In genomic region chr4:36490255-36490654, GRCm38 (mm10) we compare ENCODE assay signal across 19 mouse cellular contexts.
DNase-seq lines count a peak whose midpoint lies in the region; ATAC-seq and TF ChIP-seq lines count a peak whose summit lies in the region.
"Had no signal": no experiment of that assay in that cellular context is flagged by ENCODE, and none has a peak within 500 bp of the region (broad histone marks: within the 10 kb centered on the region; RNA-seq: fewer than 3 reads in every experiment).

No protein-coding gene starts in this region.

- ATAC-seq in embryonic facial prominence, embryonic 14.5 days (ENCODE audit: low read depth) = no peak
- no peak for ATAC-seq in intestine, postnatal 0 days
- no peak for ATAC-seq in intestine, embryonic 16.5 days
- no peak for ATAC-seq in midbrain, embryonic 14.5 days (ENCODE audit: low FRiP score, low TSS enrichment)
- ATAC-seq in midbrain, embryonic 15.5 days (replicated peaks) = no peak
- ATAC-seq in activated CD4-positive, CD25-positive, alpha-beta regulatory T cell, adult 4 months = no peak
- ATAC-seq: forebrain, embryonic 15.5 days; hindbrain, embryonic 16.5 days; Patski had no signal

- no peak overlapping the region for H3K4me3 ChIP-seq in embryonic facial prominence, embryonic 14.5 days (ENCODE audit: low read depth, low read length)
- H3K4me3 ChIP-seq in embryonic facial prominence, embryonic 10.5 days = no peak overlapping the region
- H3K4me3 ChIP-seq in intestine, postnatal 0 days (ENCODE audit: low read depth, low read length) = no peak overlapping the region
- H3K4me3 ChIP-seq in intestine, embryonic 16.5 days (ENCODE audit: low read length) = no peak overlapping the region
- no peak overlapping the region for H3K4me3 ChIP-seq in midbrain, embryonic 14.5 days (replicated peaks; ENCODE audit: low read depth, low read length)
- H3K4me3 ChIP-seq in midbrain, embryonic 15.5 days = no peak overlapping the region
- H3K4me3 ChIP-seq: forebrain, embryonic 15.5 days; heart, embryonic 13.5 days; hindbrain, embryonic 12.5 days had no signal

- 75% methylated on average over 1 of the region's 1 CpGs for WGBS in embryonic facial prominence, embryonic 14.5 days
- WGBS in embryonic facial prominence, embryonic 10.5 days = 83% methylated on average over 1 of the region's 1 CpGs
- 52% methylated on average over 1 of the region's 1 CpGs for WGBS in intestine, postnatal 0 days
- 68% methylated on average over 1 of the region's 1 CpGs for WGBS in intestine, embryonic 16.5 days
- WGBS in midbrain, embryonic 14.5 days = 82% methylated on average over 1 of the region's 1 CpGs
- 86% methylated on average over 1 of the region's 1 CpGs for WGBS in midbrain, embryonic 15.5 days

- H3K9me3 ChIP-seq in embryonic facial prominence, embryonic 14.5 days (ENCODE audit: control insufficient read depth, low read length) = no peaks in the 10 kb centered on the region
- H3K9me3 ChIP-seq in embryonic facial prominence, embryonic 10.5 days = no peaks in the 10 kb centered on the region
- H3K9me3 ChIP-seq in intestine, postnatal 0 days (ENCODE audit: control insufficient read depth) = no peaks in the 10 kb centered on the region
- no peaks in the 10 kb centered on the region for H3K9me3 ChIP-seq in intestine, embryonic 16.5 days (ENCODE audit: control insufficient read depth, low read length)
- H3K9me3 ChIP-seq in midbrain, embryonic 14.5 days (ENCODE audit: control insufficient read depth, low read length) = no peaks in the 10 kb centered on the region
- H3K9me3 ChIP-seq in midbrain, embryonic 15.5 days = no peaks in the 10 kb centered on the region
- H3K9me3 ChIP-seq: forebrain, embryonic 15.5 days; heart, embryonic 13.5 days; hindbrain, embryonic 12.5 days had no signal

- no peak overlapping the region for H3K4me2 ChIP-seq in embryonic facial prominence, embryonic 14.5 days (ENCODE audit: low read depth, low read length)
- H3K4me2 ChIP-seq in intestine, postnatal 0 days (replicated peaks; ENCODE audit: low read depth) = no peak overlapping the region
- no peak overlapping the region for H3K4me2 ChIP-seq in intestine, embryonic 16.5 days (ENCODE audit: low read depth, low read length)
- no peak overlapping the region for H3K4me2 ChIP-seq in midbrain, embryonic 14.5 days (ENCODE audit: low read length)
- no peak overlapping the region for H3K4me2 ChIP-seq in midbrain, embryonic 15.5 days
- H3K4me2 ChIP-seq: forebrain, embryonic 15.5 days; heart, embryonic 13.5 days; hindbrain, embryonic 12.5 days had no signal

- no peak overlapping the region for H3K27ac ChIP-seq in embryonic facial prominence, embryonic 14.5 days (replicated peaks; ENCODE audit: low read depth, low read length)
- H3K27ac ChIP-seq in embryonic facial prominence, embryonic 10.5 days (replicated peaks) = no peak overlapping the region
- no peak overlapping the region for H3K27ac ChIP-seq in intestine, postnatal 0 days (ENCODE audit: low read depth, low read length)
- no peak overlapping the region for H3K27ac ChIP-seq in intestine, embryonic 16.5 days (ENCODE audit: low read length)
- H3K27ac ChIP-seq in midbrain, embryonic 14.5 days (replicated peaks; ENCODE audit: low read depth, low read length) = no peak overlapping the region
- H3K27ac ChIP-seq in midbrain, embryonic 15.5 days = no peak overlapping the region
- H3K27ac ChIP-seq: forebrain, embryonic 15.5 days; heart, embryonic 13.5 days; hindbrain, embryonic 12.5 days had no signal

- H3K9ac ChIP-seq in embryonic facial prominence, embryonic 14.5 days (ENCODE audit: low read depth, low read length) = no peak overlapping the region
- H3K9ac ChIP-seq in intestine, postnatal 0 days (ENCODE audit: low read depth, low read length) = no peak overlapping the region
- no peak overlapping the region for H3K9ac ChIP-seq in intestine, embryonic 16.5 days (ENCODE audit: low read depth, low read length)
- H3K9ac ChIP-seq in midbrain, embryonic 14.5 days (replicated peaks; ENCODE audit: low read length) = no peak overlapping the region
- no peak overlapping the region for H3K9ac ChIP-seq in midbrain, embryonic 15.5 days
- H3K9ac ChIP-seq: forebrain, embryonic 15.5 days; heart, embryonic 13.5 days; hindbrain, embryonic 12.5 days had no signal

- peak; percentile 41 for TF ChIP-seq CTCF in intestine, postnatal 0 days (IDR thresholded peaks at IDR 0.05; ENCODE audit: low read depth)

- no peaks in the 10 kb centered on the region for H3K27me3 ChIP-seq in embryonic facial prominence, embryonic 14.5 days (replicated peaks; ENCODE audit: control insufficient read depth, insufficient read depth, low read length)
- no peaks in the 10 kb centered on the region for H3K27me3 ChIP-seq in embryonic facial prominence, embryonic 10.5 days (replicated peaks; ENCODE audit: low read depth, poor library complexity, severe bottlenecking)
- H3K27me3 ChIP-seq in intestine, postnatal 0 days (replicated peaks; ENCODE audit: control insufficient read depth, insufficient read depth, low read length) = no peaks in the 10 kb centered on the region
- H3K27me3 ChIP-seq in intestine, embryonic 16.5 days (replicated peaks; ENCODE audit: control insufficient read depth, insufficient read depth, low read length) = no peaks in the 10 kb centered on the region
- H3K27me3 ChIP-seq in midbrain, embryonic 14.5 days (ENCODE audit: control insufficient read depth, insufficient read depth, low read length) = no peaks in the 10 kb centered on the region
- no peaks in the 10 kb centered on the region for H3K27me3 ChIP-seq in midbrain, embryonic 15.5 days (replicated peaks)
- H3K27me3 ChIP-seq: forebrain, embryonic 15.5 days; heart, embryonic 13.5 days; hindbrain, embryonic 12.5 days; Patski had no signal

- H3K4me1 ChIP-seq in embryonic facial prominence, embryonic 14.5 days (ENCODE audit: control insufficient read depth, insufficient read depth, low read length) = no peaks in the 10 kb centered on the region
- no peaks in the 10 kb centered on the region for H3K4me1 ChIP-seq in embryonic facial prominence, embryonic 10.5 days
- H3K4me1 ChIP-seq in intestine, postnatal 0 days (replicated peaks; ENCODE audit: control insufficient read depth, insufficient read depth, low read length) = no peaks in the 10 kb centered on the region
- no peaks in the 10 kb centered on the region for H3K4me1 ChIP-seq in intestine, embryonic 16.5 days (ENCODE audit: control insufficient read depth, insufficient read depth, low read length)
- no peaks in the 10 kb centered on the region for H3K4me1 ChIP-seq in midbrain, embryonic 14.5 days (ENCODE audit: control insufficient read depth, insufficient read depth, low read length)
- no peaks in the 10 kb centered on the region for H3K4me1 ChIP-seq in midbrain, embryonic 15.5 days
- H3K4me1 ChIP-seq: forebrain, embryonic 15.5 days; heart, embryonic 13.5 days; hindbrain, embryonic 12.5 days had no signal

- no peaks in the 10 kb centered on the region for H3K36me3 ChIP-seq in embryonic facial prominence, embryonic 14.5 days (ENCODE audit: control insufficient read depth, insufficient read depth, low read length)
- no peaks in the 10 kb centered on the region for H3K36me3 ChIP-seq in embryonic facial prominence, embryonic 10.5 days (replicated peaks)
- no peaks in the 10 kb centered on the region for H3K36me3 ChIP-seq in intestine, postnatal 0 days (ENCODE audit: control insufficient read depth, insufficient read depth)
- no peaks in the 10 kb centered on the region for H3K36me3 ChIP-seq in intestine, embryonic 16.5 days (ENCODE audit: control insufficient read depth, insufficient read depth, low read length)
- no peaks in the 10 kb centered on the region for H3K36me3 ChIP-seq in midbrain, embryonic 14.5 days (ENCODE audit: control insufficient read depth, insufficient read depth, low read length)
- H3K36me3 ChIP-seq in midbrain, embryonic 15.5 days (replicated peaks) = no peaks in the 10 kb centered on the region
- H3K36me3 ChIP-seq: forebrain, embryonic 15.5 days; heart, embryonic 13.5 days; hindbrain, embryonic 12.5 days had no signal

- DNase-seq in embryonic facial prominence, embryonic 14.5 days (ENCODE audit: low spot score) = peak; percentile 2
- DNase-seq in embryonic facial prominence, embryonic 10.5 days (ENCODE audit: low spot score) = no peak
- DNase-seq in midbrain, embryonic 14.5 days = peak; percentile 24
- DNase-seq: adrenal gland, adult 2 months; adrenal gland, postnatal 25 days; cerebellum, adult 18-20 months; cerebellum, adult 9-11 months; cerebellum, postnatal 36 days; gastrocnemius, postnatal 14 days; heart, postnatal 36 days had no signal
